Mouse (Mus musculus): ENCODE data around the gene Vmn1r4. TPM values are rescaled to one million over a fixed set of nuclear protein-coding genes. Genes with fewer than 3 reads are reported as not detected.

Gene Vmn1r4
- 0.05 and 0.18 TPM in 2 replicates for polyA plus RNA-seq (2012; rRNA removed)

DNA sequence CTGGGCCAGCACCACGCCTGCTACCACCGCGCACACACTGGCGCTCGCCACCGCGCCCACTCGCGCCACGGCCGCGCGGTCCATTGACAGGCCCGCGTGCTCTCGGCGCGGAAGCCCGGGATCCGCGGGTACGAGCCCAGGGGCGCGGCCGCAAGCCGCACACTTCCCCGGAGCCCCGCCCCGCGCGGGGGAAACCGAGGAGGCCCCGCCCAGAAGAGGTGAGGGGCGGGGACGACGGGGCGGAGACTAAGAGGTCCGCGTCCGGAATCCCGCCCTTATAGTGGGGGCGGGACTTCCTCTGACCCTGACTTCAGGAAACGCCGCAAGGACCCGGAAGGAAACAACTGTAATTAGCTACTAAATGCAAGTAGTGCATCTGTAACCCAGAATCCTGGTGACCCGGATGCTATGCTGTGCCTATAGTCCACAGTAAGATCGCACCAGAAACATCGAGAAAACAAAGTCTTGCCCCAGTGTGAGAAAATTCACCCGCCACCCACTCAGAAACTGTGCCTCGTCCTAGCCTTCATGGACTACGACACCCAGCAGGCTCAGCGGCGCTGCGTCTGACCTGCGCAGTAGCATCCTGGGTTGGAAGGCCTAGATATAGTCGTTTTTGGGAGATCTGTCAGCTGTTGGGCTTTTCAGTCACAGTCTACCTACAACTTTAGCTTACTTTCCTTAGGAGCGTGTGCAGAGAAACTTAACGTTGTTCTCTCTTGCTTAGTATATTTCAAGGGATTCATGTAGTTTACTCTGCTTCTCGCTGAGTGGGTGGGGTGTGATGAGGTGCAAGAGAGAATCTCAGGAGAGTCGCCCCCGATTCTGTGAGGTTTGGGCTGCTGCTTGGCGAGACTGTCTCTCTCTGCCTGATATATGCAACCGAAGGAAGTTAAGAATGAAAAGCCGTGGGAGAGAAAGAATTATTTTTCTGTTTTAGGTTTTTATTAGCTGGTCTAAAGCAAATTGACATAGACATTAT lies at the start of gene Vmn1r4, which contains the start of gene Nt5c3:
Gene Vmn1r4, plus strand, starts transcription at position 290 of the 982 bp plus-strand sequence.
Gene Nt5c3, minus strand, starts transcription at position 207 of the 982 bp plus-strand sequence.
- peak; percentile 93 for DNase-seq
- H3K4me3 ChIP-seq (ENCODE audit: control insufficient read depth, insufficient read depth, low read length) = peak within 1 kb of the TSS; percentile 95
- H3K4me1 ChIP-seq (replicated peaks; ENCODE audit: control insufficient read depth, insufficient read depth, low read length) = peaks cover 7% of the 10 kb centered on the region
- no peaks in the 10 kb centered on the region for H3K36me3 ChIP-seq (ENCODE audit: control insufficient read depth, insufficient read depth, low read length)
- 6% methylated on average over 64 of the region's 64 CpGs for WGBS
- TF ChIP-seq POLR2A (IDR thresholded peaks at IDR 0.05; ENCODE audit: control insufficient read depth, extremely low read depth, insufficient read depth, low read length, poor library complexity) (peak; percentile 75), CTCF (IDR thresholded peaks at IDR 0.05; ENCODE audit: borderline replicate concordance, control insufficient read depth, extremely low read depth, insufficient read depth, low read length, poor library complexity) (peak; percentile 58; the same call in 1 of the 2 replicates)
- no peaks in the 10 kb centered on the region for H3K27me3 ChIP-seq (ENCODE audit: control insufficient read depth, insufficient read depth, low read length)
- peak within 1 kb of the TSS; percentile 86 for H3K27ac ChIP-seq (ENCODE audit: control insufficient read depth, insufficient read depth, low read length)

DNA sequence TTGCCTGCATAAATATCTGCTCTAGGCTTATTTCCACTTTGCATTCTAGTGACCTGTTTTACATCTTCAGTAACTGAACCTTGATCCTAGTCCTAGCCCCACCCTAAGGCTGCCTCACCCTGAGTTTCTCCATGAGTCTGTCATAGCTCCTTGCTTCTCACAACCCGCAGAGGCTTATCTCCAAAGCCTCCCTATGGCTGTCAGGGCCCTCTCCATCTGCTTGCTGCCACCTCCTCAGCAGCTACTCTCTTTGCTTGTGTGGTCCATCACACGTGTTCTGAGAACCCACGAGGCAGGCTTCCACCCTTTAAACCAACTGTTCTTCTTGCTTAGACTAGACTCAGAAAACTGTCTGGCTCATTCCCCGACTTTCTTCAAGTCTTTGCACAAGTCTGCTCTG lies 46.9 kb upstream of the Vmn1r4 start:
- no peak overlapping the region for H3K4me3 ChIP-seq (ENCODE audit: control insufficient read depth, insufficient read depth, low read length)
- H3K27me3 ChIP-seq (ENCODE audit: control insufficient read depth, insufficient read depth, low read length) = no peaks in the 10 kb centered on the region
- H3K4me1 ChIP-seq (replicated peaks; ENCODE audit: control insufficient read depth, insufficient read depth, low read length) = peaks cover 4% of the 10 kb centered on the region; the same call in 1 of the 2 replicates
- TF ChIP-seq CTCF (IDR thresholded peaks at IDR 0.05; ENCODE audit: borderline replicate concordance, control insufficient read depth, extremely low read depth, insufficient read depth, low read length, poor library complexity) = no peak
- no peak for TF ChIP-seq POLR2A (IDR thresholded peaks at IDR 0.05; ENCODE audit: control insufficient read depth, extremely low read depth, insufficient read depth, low read length, poor library complexity)
- H3K27ac ChIP-seq (ENCODE audit: control insufficient read depth, insufficient read depth, low read length) = no peak overlapping the region
- WGBS = 82% methylated on average over 4 of the region's 4 CpGs
- 0 out of 2 replicates have a peak, but pooled peaks cover 5% of the 10 kb centered on the region for H3K36me3 ChIP-seq (ENCODE audit: control insufficient read depth, insufficient read depth, low read length)
- no peak for DNase-seq

DNA sequence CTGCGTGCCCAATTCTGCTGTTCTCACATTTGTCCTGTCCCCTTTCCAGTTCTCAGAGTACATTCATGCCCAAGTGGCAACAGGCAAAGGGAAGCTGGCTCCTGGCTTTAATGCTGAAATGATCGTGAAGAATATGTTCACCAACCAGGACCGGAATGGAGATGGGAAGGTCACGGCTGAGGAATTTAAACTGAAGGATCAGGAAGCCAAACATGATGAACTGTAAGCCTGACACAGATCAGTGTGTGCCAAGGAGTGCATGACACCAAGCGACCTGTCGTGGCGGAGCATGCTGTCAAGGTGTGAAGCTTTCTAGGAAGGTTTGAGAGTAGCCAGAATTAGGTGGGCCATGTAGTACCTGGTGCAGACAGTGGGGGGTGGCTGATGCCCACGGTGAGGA lies 45.8 kb upstream of the Vmn1r4 start:
- Histone ChIP-seq H3K27ac (ENCODE audit: control insufficient read depth, insufficient read depth, low read length) (no peak overlapping the region), H3K27me3 (ENCODE audit: control insufficient read depth, insufficient read depth, low read length) (no peaks in the 10 kb centered on the region), H3K4me1 (replicated peaks; ENCODE audit: control insufficient read depth, insufficient read depth, low read length) (peaks cover 4% of the 10 kb centered on the region; the same call in 1 of the 2 replicates), H3K36me3 (ENCODE audit: control insufficient read depth, insufficient read depth, low read length) (peaks cover 14% of the 10 kb centered on the region; the same call in 1 of the 2 replicates), H3K4me3 (ENCODE audit: control insufficient read depth, insufficient read depth, low read length) (no peak overlapping the region)
- 94% methylated on average over 8 of the region's 8 CpGs for WGBS
- no peak for TF ChIP-seq POLR2A (IDR thresholded peaks at IDR 0.05; ENCODE audit: control insufficient read depth, extremely low read depth, insufficient read depth, low read length, poor library complexity)
- no peak for TF ChIP-seq CTCF (IDR thresholded peaks at IDR 0.05; ENCODE audit: borderline replicate concordance, control insufficient read depth, extremely low read depth, insufficient read depth, low read length, poor library complexity)
- DNase-seq = no peak

DNA sequence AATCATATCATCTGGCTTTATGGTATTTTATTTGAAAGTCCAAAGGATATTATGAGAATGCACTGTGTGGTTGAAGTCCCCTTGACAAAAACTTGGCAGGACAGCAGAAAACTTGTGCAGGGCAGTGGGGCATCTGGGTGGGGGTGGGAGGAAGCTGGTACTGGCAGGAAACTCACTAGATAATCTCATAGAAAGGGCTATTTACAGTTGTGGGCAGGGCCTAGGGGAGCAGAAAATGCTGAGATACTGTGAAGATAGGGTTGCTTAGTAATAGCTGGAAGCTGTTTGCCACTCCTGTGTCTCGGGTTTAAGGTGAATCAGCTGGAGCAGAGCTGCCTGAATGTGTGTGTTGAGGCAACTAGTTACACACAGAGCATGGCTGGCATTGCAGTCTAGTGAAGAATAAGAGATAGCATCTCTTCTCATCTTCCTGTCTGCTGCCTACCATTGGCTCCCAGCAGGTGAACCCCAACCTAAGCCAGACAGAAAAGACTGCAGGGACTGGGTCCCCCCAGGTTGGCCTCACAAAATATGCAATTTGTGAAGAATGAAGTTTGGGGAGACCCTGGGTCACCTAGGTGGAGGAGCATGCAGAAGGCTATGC lies 44.4 kb upstream of the Vmn1r4 start:
- peaks cover 14% of the 10 kb centered on the region; the same call in 1 of the 2 replicates for H3K36me3 ChIP-seq (ENCODE audit: control insufficient read depth, insufficient read depth, low read length)
- peaks cover 4% of the 10 kb centered on the region; the same call in 1 of the 2 replicates for H3K4me1 ChIP-seq (replicated peaks; ENCODE audit: control insufficient read depth, insufficient read depth, low read length)
- no peak for DNase-seq
- no peaks in the 10 kb centered on the region for H3K27me3 ChIP-seq (ENCODE audit: control insufficient read depth, insufficient read depth, low read length)
- H3K27ac ChIP-seq (ENCODE audit: control insufficient read depth, insufficient read depth, low read length) = no peak overlapping the region
- no peak overlapping the region for H3K4me3 ChIP-seq (ENCODE audit: control insufficient read depth, insufficient read depth, low read length)
- TF ChIP-seq CTCF (IDR thresholded peaks at IDR 0.05; ENCODE audit: borderline replicate concordance, control insufficient read depth, extremely low read depth, insufficient read depth, low read length, poor library complexity) (no peak), POLR2A (IDR thresholded peaks at IDR 0.05; ENCODE audit: control insufficient read depth, extremely low read depth, insufficient read depth, low read length, poor library complexity) (no peak)
- WGBS = 32% methylated on average over 1 of the region's 1 CpGs

DNA sequence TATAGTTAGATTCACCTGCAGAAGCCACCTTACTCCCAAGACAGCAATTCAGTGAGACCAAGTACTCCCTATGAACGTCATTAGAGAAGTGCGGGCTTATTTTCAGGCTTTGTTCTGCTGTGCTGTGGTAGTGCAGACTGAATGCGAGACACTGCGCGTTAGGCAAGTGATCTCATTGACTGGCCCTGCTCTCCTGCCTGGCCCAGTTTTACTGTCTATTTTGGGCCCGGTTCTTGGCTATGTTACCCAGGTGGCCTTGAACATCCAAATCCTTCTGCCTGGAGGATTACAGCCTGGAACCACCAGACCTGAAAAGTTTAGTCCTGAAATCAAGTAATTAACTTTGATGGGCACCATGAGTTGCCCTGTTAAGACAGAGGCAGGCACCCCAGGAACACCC lies 35.3 kb upstream of the Vmn1r4 start:
- no peak for TF ChIP-seq POLR2A (IDR thresholded peaks at IDR 0.05; ENCODE audit: control insufficient read depth, extremely low read depth, insufficient read depth, low read length, poor library complexity)
- H3K36me3 ChIP-seq (ENCODE audit: control insufficient read depth, insufficient read depth, low read length) = peaks cover 20% of the 10 kb centered on the region
- DNase-seq = no peak
- no peaks in the 10 kb centered on the region for H3K4me1 ChIP-seq (replicated peaks; ENCODE audit: control insufficient read depth, insufficient read depth, low read length)
- no peak overlapping the region for H3K4me3 ChIP-seq (ENCODE audit: control insufficient read depth, insufficient read depth, low read length)
- WGBS = 96% methylated on average over 6 of the region's 6 CpGs
- H3K27me3 ChIP-seq (ENCODE audit: control insufficient read depth, insufficient read depth, low read length) = no peaks in the 10 kb centered on the region
- no peak overlapping the region for H3K27ac ChIP-seq (ENCODE audit: control insufficient read depth, insufficient read depth, low read length)

DNA sequence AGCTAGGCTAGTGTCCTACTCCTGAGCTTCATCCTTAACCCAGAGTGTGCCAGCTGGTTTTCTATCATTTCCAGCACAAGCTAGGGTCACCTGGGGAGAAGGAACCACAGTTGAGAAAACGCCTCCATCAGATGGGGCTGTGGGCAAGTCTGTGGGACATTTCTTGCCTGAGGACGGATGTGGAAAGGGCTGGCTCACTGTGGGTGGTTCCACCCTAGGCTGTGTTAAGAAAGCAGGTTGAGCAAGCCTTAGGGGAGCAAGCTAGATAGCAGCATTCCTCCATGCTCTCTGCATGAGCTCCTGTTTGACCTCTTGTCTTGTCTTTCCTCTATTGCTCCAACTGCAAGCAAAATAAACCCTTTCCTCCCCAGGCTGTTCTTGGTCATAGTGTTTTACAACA lies 33.1 kb upstream of the Vmn1r4 start:
- WGBS = 88% methylated on average over 2 of the region's 2 CpGs
- Histone ChIP-seq H3K27ac (ENCODE audit: control insufficient read depth, insufficient read depth, low read length) (no peak overlapping the region), H3K36me3 (ENCODE audit: control insufficient read depth, insufficient read depth, low read length) (peaks cover 20% of the 10 kb centered on the region), H3K4me3 (ENCODE audit: control insufficient read depth, insufficient read depth, low read length) (no peak overlapping the region), H3K4me1 (replicated peaks; ENCODE audit: control insufficient read depth, insufficient read depth, low read length) (no peaks in the 10 kb centered on the region), H3K27me3 (ENCODE audit: control insufficient read depth, insufficient read depth, low read length) (no peaks in the 10 kb centered on the region)
- no peak for DNase-seq
- TF ChIP-seq POLR2A (IDR thresholded peaks at IDR 0.05; ENCODE audit: control insufficient read depth, extremely low read depth, insufficient read depth, low read length, poor library complexity) (no peak), CTCF (IDR thresholded peaks at IDR 0.05; ENCODE audit: borderline replicate concordance, control insufficient read depth, extremely low read depth, insufficient read depth, low read length, poor library complexity) (no peak)
